Mouse (Mus musculus): Measurements from ENCODE around the gene 4833439L19Rik. TPM values are rescaled to one million over a fixed set of nuclear protein-coding genes. Genes with fewer than 3 reads are reported as not detected.

4833439L19Rik gene
- total RNA-seq, 2 experiments from 2014 or later: 88.2 to 99.5 TPM

GRCm38 (mm10) chr13:54589414-54589995, 24.3 kb upstream of the 4833439L19Rik start:
- intact Hi-C loops (cut with DNase I): loop anchor here (2.0 kb wide), 1 partner anchor 25 kb away; the partner anchor contains the start of gene 4833439L19Rik
- no peak for DNase-seq (ENCODE audit: low spot score)

GRCm38 (mm10) chr13:54585831-54586230, 20.6 kb upstream of the 4833439L19Rik start:
- no peak for DNase-seq (ENCODE audit: low spot score)
- intact Hi-C loops (cut with DNase I): no loop called here

- no peak for DNase-seq (ENCODE audit: low spot score)
- intact Hi-C loops (cut with DNase I): no loop called here
Measured at GRCm38 (mm10) chr13:54582860-54583259, 17.6 kb upstream of the 4833439L19Rik start.

GRCm38 (mm10) chr13:54582126-54582525, 16.9 kb upstream of the 4833439L19Rik start:
- intact Hi-C loops (cut with DNase I): no loop called here
- no peak for DNase-seq (ENCODE audit: low spot score)

GRCm38 (mm10) chr13:54581385-54581784, 16.1 kb upstream of the 4833439L19Rik start:
- no peak for DNase-seq (ENCODE audit: low spot score)
- intact Hi-C loops (cut with DNase I): no loop called here

GRCm38 (mm10) chr13:54577652-54578507, 12.6 kb upstream of the 4833439L19Rik start:
- DNase-seq (ENCODE audit: low spot score): no peak

GRCm38 (mm10) chr13:54575489-54575888, 10.3 kb upstream of the 4833439L19Rik start:
- intact Hi-C loops (cut with DNase I): loop anchor here (5.0 kb wide), 1 partner anchor 47 kb away; the partner anchor contains the start of gene Faf2

More at GRCm38 (mm10) chr13:54577652-54578507, 12.6 kb upstream of the 4833439L19Rik start:
- intact Hi-C loops (cut with DNase I): loop anchor here (5.0 kb wide), 1 partner anchor 44 kb away; the partner anchor contains the start of gene Faf2

GRCm38 (mm10) chr13:54574854-54575481, 9.7 kb upstream of the 4833439L19Rik start, which contains the start of gene Arl10:
TSS of gene Arl10 (plus strand) at chr13:54575015.
- intact Hi-C loops (cut with DNase I): loop anchor here (5.0 kb wide), 1 partner anchor 47 kb away; the partner anchor contains the start of gene Faf2

More at GRCm38 (mm10) chr13:54575489-54575888, 10.3 kb upstream of the 4833439L19Rik start:
- no peak for DNase-seq (ENCODE audit: low spot score)

GRCm38 (mm10) chr13:54572621-54573020, 7.4 kb upstream of the 4833439L19Rik start:
- no peak for DNase-seq (ENCODE audit: low spot score)
- intact Hi-C loops (cut with DNase I): no loop called here

More at GRCm38 (mm10) chr13:54574854-54575481, 9.7 kb upstream of the 4833439L19Rik start, which contains the start of gene Arl10:
- peak; percentile 61 for DNase-seq (ENCODE audit: low spot score)

GRCm38 (mm10) chr13:54571637-54572036, 6.4 kb upstream of the 4833439L19Rik start:
- no peak for DNase-seq (ENCODE audit: low spot score)
- intact Hi-C loops (cut with DNase I): no loop called here

- intact Hi-C loops (cut with DNase I): no loop called here
- no peak for DNase-seq (ENCODE audit: low spot score)
Measured at GRCm38 (mm10) chr13:54570736-54571135, 5.5 kb upstream of the 4833439L19Rik start.

- DNase-seq (ENCODE audit: low spot score): no peak
- intact Hi-C loops (cut with DNase I): no loop called here
Measured at GRCm38 (mm10) chr13:54569282-54569681, 4.0 kb upstream of the 4833439L19Rik start.

GRCm38 (mm10) chr13:54568380-54568779, 3.1 kb upstream of the 4833439L19Rik start:
- DNase-seq (ENCODE audit: low spot score): no peak
- intact Hi-C loops (cut with DNase I): no loop called here

GRCm38 (mm10) chr13:54565594-54566345, 535 bp upstream of the 4833439L19Rik start:
- intact Hi-C loops (cut with DNase I): loop anchor here (2.0 kb wide), 2 partner anchors 23 to 55 kb away; partner anchors contain the start of gene Faf2
- no peak for DNase-seq (ENCODE audit: low spot score)

GRCm38 (mm10) chr13:54564232-54565200, 719 bp downstream of the 4833439L19Rik start:
- intact Hi-C loops (cut with DNase I): loop anchor here (2.0 kb wide), 2 partner anchors 24 to 56 kb away; partner anchors contain the start of gene Faf2
- no peak for DNase-seq (ENCODE audit: low spot score)

- no peak for DNase-seq (ENCODE audit: low spot score)
Measured at GRCm38 (mm10) chr13:54562562-54562961, 2.7 kb downstream of the 4833439L19Rik start.

GRCm38 (mm10) chr13:54560608-54561007, 4.6 kb downstream of the 4833439L19Rik start:
- intact Hi-C loops (cut with DNase I): no loop called here
- no peak for DNase-seq (ENCODE audit: low spot score)

More at GRCm38 (mm10) chr13:54562562-54562961, 2.7 kb downstream of the 4833439L19Rik start:
- intact Hi-C loops (cut with DNase I): no loop called here

- intact Hi-C loops (cut with DNase I): no loop called here
- no peak for DNase-seq (ENCODE audit: low spot score)
Measured at GRCm38 (mm10) chr13:54559656-54560055, 5.6 kb downstream of the 4833439L19Rik start.

Measured in heart, postnatal 25 days (tissue).